Mouse (Mus musculus) heart, adult 2 months (tissue): Measurements from ENCODE around the gene Tax1bp1. TPM values are rescaled to one million over a fixed set of nuclear protein-coding genes. Genes with fewer than 3 reads are reported as not detected.

Experiments
- DNase-seq, 2 experiments: peaks; one replicate each; pipeline ENCODE4 v3.0.0; 2021
- H3K27ac ChIP-seq: fragments of 200-600 bp; 2 replicates; pipeline ENCODE4 v1.8.1; 2022
- H3K27me3 ChIP-seq: fragments of 200-500 bp; 2 replicates; pipeline ENCODE4 v1.6.1; 2012; ENCODE audit warnings: mild to moderate bottlenecking, low read length, inconsistent platforms, mixed read lengths; ENCODE audit not compliant: control insufficient read depth, insufficient read depth
- H3K36me3 ChIP-seq: fragments of 200-500 bp; 2 replicates; pipeline ENCODE4 v1.6.1; 2012; ENCODE audit warnings: low read length, inconsistent platforms; ENCODE audit not compliant: control insufficient read depth, insufficient read depth
- H3K4me1 ChIP-seq: fragments of 200-500 bp; 2 replicates; pipeline ENCODE4 v1.6.1; 2011; ENCODE audit warnings: low read length; ENCODE audit not compliant: control insufficient read depth, insufficient read depth
- H3K4me3 ChIP-seq: fragments of 200-600 bp; 2 replicates; pipeline ENCODE4 v1.8.1; 2022
- H3K79me2 ChIP-seq: fragments of 200-500 bp; replicated peaks from 2 replicates; pipeline ENCODE4 v1.6.1; 2012; ENCODE audit warnings: mild to moderate bottlenecking, inconsistent platforms, low read length, moderate library complexity, mixed read lengths; ENCODE audit not compliant: control insufficient read depth, insufficient read depth
- H3K9ac ChIP-seq: fragments of 200-500 bp; 2 replicates; pipeline ENCODE4 v1.6.1; 2012; ENCODE audit warnings: low read depth, mild to moderate bottlenecking, control low read depth, inconsistent platforms, low read length, mixed read lengths
- CTCF ChIP-seq: fragments of 200-600 bp; IDR thresholded peaks from 2 replicates; pipeline ENCODE4 v1.8.1; 2022; ENCODE audit warnings: antibody characterized with exemption, mild to moderate bottlenecking, moderate library complexity
- EP300 ChIP-seq: fragments of 200-500 bp; IDR thresholded peaks from 2 replicates; pipeline ENCODE4 v1.6.1; 2011; ENCODE audit warnings: low read depth, low read length, control low read depth; ENCODE audit not compliant: insufficient read depth
- POLR2A ChIP-seq: fragments of 200-500 bp; IDR thresholded peaks from 2 replicates; pipeline ENCODE4 v1.6.1; 2011; ENCODE audit warnings: mild to moderate bottlenecking, low read depth, low read length, control low read depth; ENCODE audit not compliant: insufficient read depth
- WGBS: fragments of 180-500 bp; shearing (Covaris S2); methylation state at CpG from one replicate; pipeline ENCODE4 v1.1.7; 2018; 5-methylcytosine and 5-hydroxymethylcytosine counted together
- intact Hi-C: fragments of 180-260 bp; cut with DNase I; formaldehyde crosslinking; loops from one replicate; pipeline ENCODE4 v1.15.1; 2025
- polyA plus RNA-seq: library from polyadenylated mRNA; depleted of rRNA; stranded (reverse); fragments of >200 nt; gene quantifications from 2 replicates; pipeline ENCODE4 v1.2.3, GENCODE M21; 2012
- total RNA-seq, 2 experiments: library from RNA; stranded (reverse); gene quantifications; 2 replicates each; pipeline ENCODE4 v1.2.3; 2021

The Tax1bp1 gene
- total and polyA plus RNA-seq, 3 experiments: 26.1 to 124 (median 110) TPM

DNA sequence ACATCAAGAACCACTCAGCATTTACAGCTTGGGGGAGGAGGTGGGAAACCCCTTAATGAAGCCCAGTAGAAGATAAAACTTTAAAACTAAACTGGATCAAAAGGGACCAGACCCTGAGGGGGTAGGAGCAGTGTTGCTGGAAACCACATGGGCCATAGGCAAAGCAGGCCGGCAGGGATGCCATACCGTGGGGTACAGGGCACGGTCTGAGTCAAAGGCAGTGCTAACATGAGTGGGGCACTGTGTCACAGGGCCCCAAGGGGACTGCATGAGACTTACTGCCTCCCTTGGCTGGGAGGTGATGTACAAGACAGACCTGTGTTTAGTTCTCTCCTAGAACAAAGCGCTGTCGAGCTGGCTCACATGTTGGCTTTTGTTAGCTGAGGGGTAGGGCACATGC is 66.0 kb downstream of the Tax1bp1 start:
- Histone ChIP-seq H3K27me3 (no peaks in the 10 kb centered on the region), H3K4me3 (no peak overlapping the region), H3K9ac (no peak overlapping the region), H3K4me1 (no peaks in the 10 kb centered on the region), H3K79me2 (no peaks in the 10 kb centered on the region), H3K36me3 (no peaks in the 10 kb centered on the region), H3K27ac (no peak overlapping the region)
- intact Hi-C loops: no loop called here
- no peak for DNase-seq
- TF ChIP-seq POLR2A: no peak
- TF ChIP-seq CTCF: no peak
- TF ChIP-seq EP300: no peak
- 88% methylated on average over 5 of the region's 5 CpGs for WGBS

DNA sequence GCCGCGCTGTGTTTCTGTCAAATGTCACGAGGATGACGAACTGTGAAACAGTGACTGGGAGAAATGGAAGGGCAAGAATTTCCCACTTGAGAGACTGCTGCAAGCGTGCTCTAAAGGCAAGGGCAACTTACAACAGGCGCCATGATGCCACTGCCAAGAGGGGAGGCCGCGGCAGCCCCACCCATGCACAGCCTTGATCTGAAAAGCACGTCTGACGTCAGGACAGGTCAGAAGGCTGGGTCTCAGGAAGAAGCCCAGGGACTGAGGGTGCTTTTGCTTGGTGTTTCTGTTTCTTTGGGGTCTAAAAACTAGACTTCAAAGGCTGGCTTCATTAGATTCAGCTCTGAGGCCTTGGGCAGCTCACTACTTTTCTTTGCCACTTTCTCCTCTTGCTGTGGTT is 76.8 kb downstream of the Tax1bp1 start:
- no peak for TF ChIP-seq EP300
- no peak for TF ChIP-seq POLR2A
- TF ChIP-seq CTCF: no peak
- Histone ChIP-seq H3K4me3 (no peak overlapping the region), H3K4me1 (peaks cover 3% of the 10 kb centered on the region; the same call in 1 of the 2 replicates), H3K36me3 (no peaks in the 10 kb centered on the region), H3K79me2 (no peaks in the 10 kb centered on the region), H3K27me3 (no peaks in the 10 kb centered on the region), H3K9ac (no peak overlapping the region), H3K27ac (no peak overlapping the region)
- no peak for DNase-seq
- WGBS: 72% methylated on average over 10 of the region's 10 CpGs
- intact Hi-C loops: no loop called here

DNA sequence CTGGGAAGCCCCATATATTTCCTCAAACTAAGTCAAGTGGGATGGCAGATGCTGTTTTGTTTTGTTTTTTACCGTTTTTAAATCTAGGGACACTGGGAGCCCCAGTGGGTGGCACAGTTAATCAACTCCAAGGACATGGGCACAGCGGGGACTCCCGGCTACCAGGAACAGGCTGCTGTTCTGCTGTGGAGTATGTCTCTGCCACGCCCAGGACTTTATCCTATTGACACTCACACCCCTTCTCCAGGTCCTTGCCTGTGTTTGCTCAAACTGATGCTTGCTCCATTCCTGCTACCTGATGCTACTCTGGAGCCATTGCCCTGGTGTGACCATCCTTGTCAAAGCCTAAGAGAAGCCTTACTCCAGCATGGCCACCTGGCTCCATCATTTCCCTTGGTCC is 77.3 kb downstream of the Tax1bp1 start:
- peaks cover 3% of the 10 kb centered on the region; the same call in 1 of the 2 replicates for H3K4me1 ChIP-seq
- H3K36me3 ChIP-seq: no peaks in the 10 kb centered on the region
- H3K79me2 ChIP-seq: no peaks in the 10 kb centered on the region
- H3K27ac ChIP-seq: no peak overlapping the region
- WGBS: 89% methylated on average over 4 of the region's 4 CpGs
- H3K4me3 ChIP-seq: no peak overlapping the region
- no peak for DNase-seq
- intact Hi-C loops: no loop called here
- no peaks in the 10 kb centered on the region for H3K27me3 ChIP-seq
- TF ChIP-seq EP300 (no peak), POLR2A (no peak), CTCF (no peak)
- no peak overlapping the region for H3K9ac ChIP-seq

DNA sequence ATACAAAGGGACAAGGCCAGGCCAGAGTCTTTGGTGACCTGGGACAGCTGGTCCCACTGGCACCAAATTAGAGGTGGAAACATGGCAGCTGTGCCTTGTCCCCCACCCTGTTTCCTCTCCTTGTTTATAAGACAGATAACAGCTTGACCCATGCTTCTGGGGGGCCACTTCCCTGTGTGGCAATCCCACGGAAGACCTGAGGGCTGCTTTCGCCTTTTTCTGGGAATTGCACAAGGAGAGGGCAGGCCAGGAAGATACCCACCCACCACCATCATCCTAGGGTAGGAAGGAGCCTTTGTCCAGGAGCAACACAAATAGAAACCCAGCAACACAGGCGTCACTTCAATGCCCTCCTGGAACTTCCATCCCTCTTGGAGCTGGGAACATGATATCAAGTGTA is 78.9 kb downstream of the Tax1bp1 start:
- H3K27ac ChIP-seq: no peak overlapping the region

DNA sequence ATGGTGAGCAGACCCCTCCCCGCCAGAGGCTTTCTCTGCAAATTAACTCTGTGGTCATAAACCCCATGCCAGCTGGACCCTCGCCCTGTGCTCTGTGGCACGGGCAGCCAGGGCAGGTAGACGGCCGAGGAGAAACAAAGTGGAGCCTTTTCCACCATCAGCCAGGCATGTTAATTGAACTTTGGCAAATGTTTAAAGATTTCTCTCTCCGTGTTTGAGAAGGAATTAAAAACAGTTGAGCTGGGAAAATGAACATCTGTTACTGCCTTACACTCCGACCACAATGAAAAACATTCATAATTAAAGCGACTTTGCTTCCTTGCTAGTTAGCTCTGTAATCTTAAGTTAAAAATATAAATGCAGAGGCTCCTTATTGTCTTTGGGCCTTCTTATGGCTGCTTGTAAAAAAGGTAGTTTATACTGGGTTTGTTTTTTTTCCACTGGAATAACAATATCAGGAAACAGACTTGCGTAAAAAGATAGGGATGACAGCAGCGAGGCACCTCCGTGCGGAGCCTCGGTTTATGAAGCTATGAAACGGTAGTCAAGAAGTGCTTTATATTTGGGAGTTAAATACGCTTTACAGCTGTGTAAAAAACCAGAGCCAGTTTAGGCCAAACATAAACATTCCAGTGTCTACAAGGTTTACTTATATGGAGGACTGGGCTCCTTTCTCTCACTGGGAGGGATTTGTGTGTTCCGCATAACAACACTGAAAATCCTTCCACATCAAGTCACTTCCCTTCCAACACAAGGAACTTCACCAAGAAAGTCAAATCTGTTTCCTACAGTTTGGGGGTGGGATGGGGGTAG is 81.7 kb downstream of the Tax1bp1 start:
- WGBS: 59% methylated on average over 16 of the region's 16 CpGs
- intact Hi-C loops: loop anchor here (5.0 kb wide), 1 partner anchor 42 kb away; no protein-coding TSS in a partner anchor
- Histone ChIP-seq H3K27ac (no peak overlapping the region), H3K36me3 (no peaks in the 10 kb centered on the region), H3K9ac (no peak overlapping the region), H3K4me3 (no peak overlapping the region), H3K4me1 (peaks cover 9% of the 10 kb centered on the region), H3K79me2 (no peaks in the 10 kb centered on the region), H3K27me3 (no peaks in the 10 kb centered on the region)
- TF ChIP-seq EP300 (no peak), CTCF (no peak), POLR2A (no peak)
- no peak for DNase-seq

More for the DNA sequence above, 78.9 kb downstream of the Tax1bp1 start:
- Histone ChIP-seq H3K27me3 (no peaks in the 10 kb centered on the region), H3K4me1 (peaks cover 9% of the 10 kb centered on the region), H3K36me3 (no peaks in the 10 kb centered on the region), H3K4me3 (no peak overlapping the region), H3K9ac (no peak overlapping the region), H3K79me2 (no peaks in the 10 kb centered on the region)
- TF ChIP-seq POLR2A: no peak
- no peak for TF ChIP-seq EP300
- TF ChIP-seq CTCF: no peak
- intact Hi-C loops: no loop called here
- no peak for DNase-seq
- 58% methylated on average over 3 of the region's 3 CpGs for WGBS

DNA sequence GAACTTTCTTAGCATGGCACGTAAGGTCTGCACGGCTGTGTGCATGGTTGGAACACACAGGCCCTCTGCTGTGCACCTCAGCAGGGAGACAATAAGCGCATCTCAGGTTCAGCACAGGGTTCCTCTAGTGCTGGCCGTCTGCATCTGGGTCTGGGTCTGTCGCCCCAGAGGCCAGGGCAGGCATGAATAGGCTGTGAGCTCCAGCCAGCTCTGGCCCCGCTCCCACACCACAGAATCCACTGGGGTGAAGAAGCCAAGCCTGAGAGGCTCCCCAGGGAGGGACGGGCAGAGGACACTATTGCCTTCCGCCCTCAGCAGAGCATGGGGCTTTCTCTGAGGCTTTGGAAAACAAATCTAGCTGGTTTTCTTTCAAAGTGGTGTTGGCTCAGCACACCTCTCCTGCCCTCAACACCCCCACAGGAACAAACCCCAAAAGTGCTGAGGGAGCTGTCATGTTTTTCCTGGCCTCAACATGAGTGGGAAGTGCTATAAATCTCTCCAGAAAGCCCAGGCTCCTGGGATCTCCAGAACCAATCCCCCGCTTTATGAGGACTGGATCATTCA is 82.6 kb downstream of the Tax1bp1 start:
- intact Hi-C loops: loop anchor here (5.0 kb wide), 1 partner anchor 41 kb away; no protein-coding TSS in a partner anchor

More for the DNA sequence above, 82.6 kb downstream of the Tax1bp1 start:
- no peak overlapping the region for H3K4me3 ChIP-seq
- peak; percentile 33 to 49 for DNase-seq
- H3K9ac ChIP-seq: no peak overlapping the region
- 62% methylated on average over 9 of the region's 9 CpGs for WGBS
- H3K79me2 ChIP-seq: no peaks in the 10 kb centered on the region
- TF ChIP-seq POLR2A: no peak
- TF ChIP-seq CTCF: no peak
- TF ChIP-seq EP300: no peak
- no peaks in the 10 kb centered on the region for H3K27me3 ChIP-seq
- H3K27ac ChIP-seq: peak overlapping the region; percentile 36
- H3K4me1 ChIP-seq: peaks cover 9% of the 10 kb centered on the region
- H3K36me3 ChIP-seq: no peaks in the 10 kb centered on the region
